ENCODE assay signal across 20 mouse cellular contexts in genomic region chr12:100309201-100309600, GRCm38 (mm10).
DNase-seq lines count a peak whose midpoint lies in the region; ATAC-seq and TF ChIP-seq lines count a peak whose summit lies in the region.
"Had no signal": no experiment of that assay in that cellular context is flagged by ENCODE, and none has a peak within 500 bp of the region (broad histone marks: within the 10 kb centered on the region; RNA-seq: fewer than 3 reads in every experiment).

No protein-coding gene starts in this region.

- no peak for ATAC-seq in hindbrain, embryonic 13.5 days (ENCODE audit: low FRiP score)
- ATAC-seq in hindbrain, embryonic 12.5 days (ENCODE audit: low FRiP score), result no peak
- ATAC-seq in neural tube, embryonic 12.5 days (ENCODE audit: low FRiP score, low read depth), result no peak
- ATAC-seq in lung, postnatal 0 days, result no peak

- no peak overlapping the region for H3K4me3 ChIP-seq in hindbrain, embryonic 13.5 days
- H3K4me3 ChIP-seq in hindbrain, embryonic 12.5 days, result no peak overlapping the region
- H3K4me3 ChIP-seq in neural tube, embryonic 12.5 days, result no peak overlapping the region
- no peak overlapping the region for H3K4me3 ChIP-seq in lung, postnatal 0 days (ENCODE audit: low read depth, low read length)
- H3K4me3 ChIP-seq: embryonic facial prominence, embryonic 10.5 days; heart, adult 2 months; heart, embryonic 13.5 days; myocyte had no signal

- no peaks in the 10 kb centered on the region; the same call in 1 of the 2 replicates for H3K36me3 ChIP-seq in hindbrain, embryonic 13.5 days
- H3K36me3 ChIP-seq in hindbrain, embryonic 12.5 days, result 0 out of 2 replicates have a peak, but pooled peaks cover 2% of the 10 kb centered on the region
- no peaks in the 10 kb centered on the region for H3K36me3 ChIP-seq in neural tube, embryonic 12.5 days
- H3K36me3 ChIP-seq in lung, postnatal 0 days (ENCODE audit: insufficient read depth, low read length), result no peaks in the 10 kb centered on the region

- WGBS in hindbrain, embryonic 13.5 days, result 53% methylated on average over 4 of the region's 4 CpGs
- 68% methylated on average over 4 of the region's 4 CpGs for WGBS in hindbrain, embryonic 12.5 days
- WGBS in neural tube, embryonic 12.5 days, result 16% methylated on average over 4 of the region's 4 CpGs
- whole genome bisulfite sequencing in lung, postnatal 0 days, result 71% methylated on average over 4 of the region's 4 CpGs

- TF ChIP-seq CTCF in lung, postnatal 0 days (IDR thresholded peaks at IDR 0.05), result no peak

- H3K27me3 ChIP-seq in hindbrain, embryonic 13.5 days, result no peaks in the 10 kb centered on the region
- H3K27me3 ChIP-seq in hindbrain, embryonic 12.5 days, result no peaks in the 10 kb centered on the region
- no peaks in the 10 kb centered on the region for H3K27me3 ChIP-seq in neural tube, embryonic 12.5 days (replicated peaks)
- no peaks in the 10 kb centered on the region for H3K27me3 ChIP-seq in lung, postnatal 0 days (replicated peaks; ENCODE audit: insufficient read depth, low read length)
- H3K27me3 ChIP-seq: heart, embryonic 13.5 days had no signal

- DNase-seq in cerebellum, postnatal 10 days, result peak; percentile 55 to 65
- no peak for DNase-seq in cerebellum, adult 9-10 months
- no peak for DNase-seq in neural tube, embryonic 10.5 days (ENCODE audit: extremely low spot score, low spot score)
- DNase-seq in lung, postnatal 0 days (ENCODE audit: low spot score), result no peak
- DNase-seq in gastrocnemius, postnatal 36 days, result no peak
- DNase-seq: adrenal gland, postnatal 10 days; gastrocnemius, postnatal 14 days; heart, adult 2 months; heart, postnatal 14 days; kidney, adult 11 months; retina, postnatal 1 day; right cerebral cortex, postnatal 25 days; spleen, adult 18-20 months had no signal

- intact Hi-C loops in gastrocnemius, postnatal 36 days (cut with DNase I), result loop anchor here (5.0 kb wide), 1 partner anchor 107 kb away; no protein-coding TSS in a partner anchor

- H3K9me3 ChIP-seq in hindbrain, embryonic 13.5 days, result no peaks in the 10 kb centered on the region
- no peaks in the 10 kb centered on the region for H3K9me3 ChIP-seq in hindbrain, embryonic 12.5 days (replicated peaks)
- H3K9me3 ChIP-seq in neural tube, embryonic 12.5 days, result no peaks in the 10 kb centered on the region
- no peaks in the 10 kb centered on the region for H3K9me3 ChIP-seq in lung, postnatal 0 days (ENCODE audit: low read length)
- H3K9me3 ChIP-seq: embryonic facial prominence, embryonic 10.5 days; heart, embryonic 13.5 days had no signal

- no peak overlapping the region for H3K4me2 ChIP-seq in hindbrain, embryonic 13.5 days
- no peak overlapping the region for H3K4me2 ChIP-seq in hindbrain, embryonic 12.5 days (replicated peaks)
- H3K4me2 ChIP-seq in neural tube, embryonic 12.5 days (replicated peaks), result no peak overlapping the region
- no peak overlapping the region for H3K4me2 ChIP-seq in lung, postnatal 0 days (replicated peaks; ENCODE audit: low read depth, low read length)
- H3K4me2 ChIP-seq: heart, embryonic 13.5 days had no signal

- no peak overlapping the region for H3K9ac ChIP-seq in hindbrain, embryonic 13.5 days
- H3K9ac ChIP-seq in hindbrain, embryonic 12.5 days, result no peak overlapping the region
- H3K9ac ChIP-seq in neural tube, embryonic 12.5 days, result 0 out of 2 replicates have a peak overlapping the region, but pooled peaks have one; percentile 14
- H3K9ac ChIP-seq in lung, postnatal 0 days (replicated peaks; ENCODE audit: low read depth), result no peak overlapping the region
- H3K9ac ChIP-seq: heart, embryonic 13.5 days had no signal

- peaks cover 87% of the 10 kb centered on the region for H3K4me1 ChIP-seq in hindbrain, embryonic 13.5 days (replicated peaks)
- H3K4me1 ChIP-seq in hindbrain, embryonic 12.5 days, result peaks cover 70% of the 10 kb centered on the region
- H3K4me1 ChIP-seq in neural tube, embryonic 12.5 days, result peaks cover 57% of the 10 kb centered on the region
- peaks cover 7% of the 10 kb centered on the region; the same call in 1 of the 2 replicates for H3K4me1 ChIP-seq in lung, postnatal 0 days (ENCODE audit: insufficient read depth, low read depth, low read length)

- peak overlapping the region; percentile 41; the same call in 1 of the 2 replicates for H3K27ac ChIP-seq in hindbrain, embryonic 13.5 days
- H3K27ac ChIP-seq in hindbrain, embryonic 12.5 days, result no peak overlapping the region
- no peak overlapping the region for H3K27ac ChIP-seq in neural tube, embryonic 12.5 days
- no peak overlapping the region for H3K27ac ChIP-seq in lung, postnatal 0 days (ENCODE audit: low read length)
- H3K27ac ChIP-seq: embryonic facial prominence, embryonic 10.5 days; heart, adult 2 months; heart, embryonic 13.5 days; macrophage had no signal

- TF ChIP-seq EP300 in lung, postnatal 0 days (IDR thresholded peaks at IDR 0.05), result no peak

Comparison
In these comparisons a context has a peak if more than half of its experiments do, and no peak if none do; other contexts are left out.
1. DNase-seq: peak in cerebellum, postnatal 10 days (2 of 2); none in cerebellum, adult 9-10 months (single experiment), neural tube, embryonic 10.5 days (single experiment), lung, postnatal 0 days (single experiment) and gastrocnemius, postnatal 36 days (0 of 2).